Mouse (Mus musculus): ENCODE measurements at regions not wholly inside any gene's neighbourhood (a gene's known extent, or its start where the extent isn't known, plus 50 kb on each side); places are given as distances from the start of the nearest gene placed in this dataset.

DNA sequence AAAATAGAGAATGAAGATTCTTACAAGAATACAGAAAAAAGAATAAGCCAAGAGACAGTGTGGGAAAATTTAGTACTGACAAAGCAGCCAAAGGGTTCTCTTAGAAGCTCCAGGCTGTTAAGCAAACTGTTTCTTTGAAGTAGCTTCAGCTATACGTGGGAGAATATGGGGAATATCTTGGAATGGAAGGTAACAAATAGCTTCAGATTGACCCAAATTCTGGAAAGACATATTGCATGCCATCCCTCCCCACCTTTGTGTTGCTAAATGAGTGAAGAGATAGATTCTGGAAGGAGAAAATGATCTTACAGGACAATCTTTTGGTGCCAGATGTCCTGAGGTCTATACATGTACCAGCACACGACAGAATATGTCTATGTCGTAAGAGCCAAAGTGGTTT, 591.9 kb upstream of the Cdh6 start:
- no peak for DNase-seq
- intact Hi-C loops (cut with DNase I) = no loop called here

- intact Hi-C loops (cut with DNase I) = no loop called here
- DNase-seq = no peak
Measured at GRCm38 (mm10) chr15:13764587-13764986, 591.1 kb upstream of the Cdh6 start.

DNA sequence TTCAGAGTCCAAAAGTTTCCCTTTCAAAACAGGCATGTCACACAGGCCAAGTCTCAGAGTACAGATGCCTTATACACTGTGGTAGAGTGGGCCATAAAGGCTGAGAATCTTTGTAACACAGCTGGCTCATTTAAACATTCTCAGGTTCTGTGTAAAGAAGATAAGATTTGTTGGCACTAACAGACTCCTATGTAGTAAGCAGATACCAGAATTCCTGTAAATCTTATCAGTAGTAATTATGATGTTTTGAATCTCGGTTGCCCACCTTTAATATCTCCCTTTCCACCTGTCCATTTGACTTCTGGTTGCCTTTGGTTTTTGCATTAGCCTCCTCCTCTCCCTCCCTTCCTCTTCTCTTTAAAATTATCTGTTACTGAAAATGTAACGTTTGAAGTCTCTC, 573.1 kb upstream of the Cdh6 start:
- intact Hi-C loops (cut with DNase I) = no loop called here
- DNase-seq = no peak

DNA sequence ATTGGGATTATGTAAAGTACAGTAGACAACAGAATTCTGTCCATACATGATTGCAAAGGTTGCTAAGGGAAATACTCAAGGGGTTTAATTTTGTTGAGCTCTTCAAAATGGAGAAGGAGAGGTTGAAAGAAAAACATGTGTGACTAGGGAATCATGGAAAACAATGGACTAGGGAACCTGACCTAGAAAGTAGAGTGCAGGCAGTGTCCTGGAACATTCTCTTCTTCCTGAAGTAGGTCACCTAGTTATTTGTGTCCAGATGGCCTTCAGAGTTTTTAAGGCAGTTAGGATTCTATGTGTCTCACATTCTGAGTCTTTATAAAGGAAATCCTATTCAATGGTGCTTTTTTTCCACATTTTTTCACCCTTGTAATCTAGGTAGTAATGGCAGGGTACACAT, 532.8 kb upstream of the Cdh6 start:
- intact Hi-C loops (cut with DNase I) = no loop called here
- no peak for DNase-seq

DNA sequence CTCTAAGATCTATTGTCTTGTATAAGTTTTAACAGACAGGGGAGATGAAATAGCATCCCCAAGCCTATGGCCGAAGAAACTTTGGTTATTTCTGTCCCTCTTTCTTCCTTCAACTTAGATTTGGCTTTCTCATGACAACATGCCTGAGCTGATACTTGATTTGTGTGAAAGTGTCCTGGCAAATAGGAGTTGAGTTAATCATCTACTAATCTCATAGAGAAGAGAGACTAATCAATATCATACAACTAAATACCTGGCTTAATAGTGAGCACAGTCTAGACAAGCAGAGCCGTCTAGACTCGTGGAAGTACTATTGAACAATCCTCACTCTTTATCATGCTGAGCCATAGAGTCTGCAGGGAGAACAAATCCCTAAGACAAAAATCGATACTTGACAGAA, 531.7 kb upstream of the Cdh6 start:
- no peak for DNase-seq
- intact Hi-C loops (cut with DNase I) = no loop called here

GRCm38 (mm10) chr15:13668193-13668592, 494.7 kb upstream of the Cdh6 start:
- intact Hi-C loops (cut with DNase I) = no loop called here
- DNase-seq = no peak

DNA sequence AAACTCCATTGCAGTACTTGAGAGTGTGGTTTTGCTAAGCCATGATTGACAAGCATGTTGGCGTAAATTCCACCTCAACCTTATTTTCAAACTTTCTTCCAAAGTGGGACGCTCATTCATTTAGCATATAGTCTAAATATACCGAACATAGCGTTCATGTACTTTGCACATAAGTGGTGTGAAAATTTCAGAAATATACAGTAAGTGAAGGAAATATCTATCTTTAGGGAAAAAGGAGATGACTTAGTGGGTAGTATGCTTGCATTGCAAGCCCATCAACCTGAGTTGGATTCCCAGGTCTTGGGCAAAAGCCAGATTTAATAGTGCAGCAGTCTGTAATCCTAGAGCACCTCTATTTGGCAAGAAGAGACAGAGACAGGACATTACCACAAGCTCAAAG, 493.8 kb upstream of the Cdh6 start:
- no peak for DNase-seq
- intact Hi-C loops (cut with DNase I) = no loop called here

- no peak for DNase-seq
- intact Hi-C loops (cut with DNase I) = no loop called here
Measured at GRCm38 (mm10) chr15:13662275-13662674, 488.8 kb upstream of the Cdh6 start.

DNA sequence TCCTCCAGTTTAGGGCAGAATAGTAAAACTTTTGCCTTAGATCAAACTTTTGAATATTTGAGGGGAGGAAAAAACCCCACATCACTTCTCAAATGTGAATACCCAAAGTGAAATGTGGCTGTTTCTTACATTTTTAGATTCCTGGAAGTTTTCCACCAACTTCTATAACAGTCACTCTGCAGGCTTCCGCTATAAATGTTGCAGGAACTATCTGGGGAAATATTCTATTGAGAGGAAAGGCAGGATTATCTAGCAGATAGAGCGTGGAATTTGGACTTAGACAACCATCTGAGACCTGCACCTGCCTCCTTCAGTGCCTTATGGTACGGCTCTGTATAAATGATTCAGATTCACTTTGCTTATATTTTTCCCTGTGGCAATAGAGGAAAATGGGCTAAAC, 481.6 kb upstream of the Cdh6 start:
- DNase-seq = no peak
- intact Hi-C loops (cut with DNase I) = no loop called here

DNA sequence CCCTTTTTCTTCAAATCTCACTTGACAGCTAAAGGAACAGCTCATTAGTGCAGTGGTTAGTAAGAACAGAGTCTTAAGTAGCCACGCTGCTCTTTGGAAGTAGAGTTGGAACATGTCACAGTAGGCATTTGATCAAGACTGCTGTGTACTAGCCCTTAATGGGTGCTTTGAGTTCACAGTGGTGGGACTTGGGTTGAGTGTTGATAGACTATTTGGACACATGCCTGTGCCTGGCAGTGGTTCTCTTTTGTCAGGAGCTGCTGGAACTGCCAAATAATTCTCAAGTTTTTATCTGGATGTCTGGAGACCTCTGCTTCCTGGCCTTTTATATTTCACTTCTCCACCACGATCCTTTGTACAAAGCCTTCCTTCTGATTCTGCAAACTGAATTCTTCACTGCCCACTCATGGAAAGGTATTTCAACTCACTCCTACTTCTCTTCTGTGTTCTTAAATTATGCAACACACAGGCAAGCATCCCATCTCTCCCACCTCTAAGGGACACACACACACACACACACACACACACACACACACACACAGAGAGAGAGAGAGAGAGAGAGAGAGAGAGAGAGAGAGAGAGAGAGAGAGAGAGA, 462.0 kb upstream of the Cdh6 start:
- intact Hi-C loops (cut with DNase I) = no loop called here
- DNase-seq = peak; percentile 38 to 55

GRCm38 (mm10) chr15:13602133-13602532, 428.7 kb upstream of the Cdh6 start:
- intact Hi-C loops (cut with DNase I) = no loop called here
- DNase-seq = no peak

DNA sequence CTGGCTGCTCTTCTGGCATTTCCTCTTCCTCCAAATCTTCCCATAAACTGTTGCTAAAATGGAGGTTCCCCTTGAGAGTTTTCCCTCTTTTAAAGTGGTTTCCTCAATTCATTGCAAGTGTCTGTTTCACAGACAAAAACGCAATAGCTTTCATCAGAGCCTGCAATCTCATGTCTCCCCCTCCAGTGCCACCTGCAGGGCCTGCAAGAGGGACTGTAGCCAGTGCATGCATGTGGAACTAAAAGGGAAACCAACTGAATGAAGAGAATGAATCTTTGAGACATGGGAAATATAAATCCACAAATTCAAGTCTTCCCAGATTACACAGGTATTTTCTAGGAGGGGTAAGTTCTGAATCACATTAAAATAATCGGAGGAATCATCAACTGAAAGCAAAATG, 424.4 kb upstream of the Cdh6 start:
- intact Hi-C loops (cut with DNase I) = no loop called here
- no peak for DNase-seq

GRCm38 (mm10) chr15:13593823-13594222, 420.3 kb upstream of the Cdh6 start:
- no peak for DNase-seq
- intact Hi-C loops (cut with DNase I) = no loop called here

DNA sequence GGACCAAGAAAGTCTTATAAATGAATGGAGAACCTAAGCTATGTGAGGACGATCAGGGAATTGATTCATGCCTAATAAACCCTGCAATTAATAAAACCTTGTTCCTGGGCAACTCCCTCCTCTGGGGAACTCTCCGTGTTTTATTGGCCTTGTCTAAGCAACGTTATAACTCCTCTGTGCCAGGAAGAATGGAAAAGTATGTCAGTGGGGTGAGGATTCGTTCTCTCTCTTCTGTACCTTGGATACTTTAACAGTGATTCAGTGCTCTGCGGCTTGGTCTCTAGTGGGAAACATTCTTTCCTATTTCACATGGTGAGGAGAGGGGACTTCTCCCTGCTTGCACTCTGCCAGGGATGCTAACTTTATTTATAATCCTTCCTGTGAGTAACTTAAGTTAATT, 417.4 kb upstream of the Cdh6 start:
- intact Hi-C loops (cut with DNase I) = no loop called here
- no peak for DNase-seq

GRCm38 (mm10) chr15:13583300-13583699, 409.8 kb upstream of the Cdh6 start:
- no peak for DNase-seq
- intact Hi-C loops (cut with DNase I) = no loop called here

GRCm38 (mm10) chr15:13582134-13582533, 408.7 kb upstream of the Cdh6 start:
- intact Hi-C loops (cut with DNase I) = no loop called here
- DNase-seq = no peak

- DNase-seq = no peak
- intact Hi-C loops (cut with DNase I) = no loop called here
Measured at GRCm38 (mm10) chr15:13573621-13574020, 400.1 kb upstream of the Cdh6 start.

- intact Hi-C loops (cut with DNase I) = no loop called here
- DNase-seq = peak in 1 of 2 experiments; percentile 3
Measured at GRCm38 (mm10) chr15:13560920-13561319, 387.4 kb upstream of the Cdh6 start.

- no peak for DNase-seq
- intact Hi-C loops (cut with DNase I) = no loop called here
Measured at GRCm38 (mm10) chr15:13549207-13549837, 375.8 kb upstream of the Cdh6 start.

DNA sequence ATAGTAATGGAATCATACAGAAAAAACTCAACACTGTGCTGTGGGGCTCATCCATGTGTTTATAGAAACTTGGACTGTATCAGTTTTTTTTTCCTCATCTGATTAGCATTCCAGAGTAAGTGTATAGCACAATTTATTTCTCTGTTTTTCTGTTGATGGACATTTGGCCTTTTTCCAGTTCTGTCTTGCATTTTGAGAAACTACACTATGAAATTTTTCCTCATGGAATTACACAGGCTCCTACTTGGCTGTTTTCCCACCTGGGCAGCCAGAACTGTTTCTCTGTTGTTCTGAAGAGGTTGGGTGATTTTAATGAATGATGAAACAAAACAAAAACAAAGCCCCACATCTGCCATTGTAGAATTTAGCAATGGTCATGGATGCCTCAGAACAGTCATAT, 366.6 kb upstream of the Cdh6 start:
- intact Hi-C loops (cut with DNase I) = no loop called here
- DNase-seq = no peak

- intact Hi-C loops (cut with DNase I) = no loop called here
Measured at GRCm38 (mm10) chr15:13534017-13534416, 360.5 kb upstream of the Cdh6 start.

DNA sequence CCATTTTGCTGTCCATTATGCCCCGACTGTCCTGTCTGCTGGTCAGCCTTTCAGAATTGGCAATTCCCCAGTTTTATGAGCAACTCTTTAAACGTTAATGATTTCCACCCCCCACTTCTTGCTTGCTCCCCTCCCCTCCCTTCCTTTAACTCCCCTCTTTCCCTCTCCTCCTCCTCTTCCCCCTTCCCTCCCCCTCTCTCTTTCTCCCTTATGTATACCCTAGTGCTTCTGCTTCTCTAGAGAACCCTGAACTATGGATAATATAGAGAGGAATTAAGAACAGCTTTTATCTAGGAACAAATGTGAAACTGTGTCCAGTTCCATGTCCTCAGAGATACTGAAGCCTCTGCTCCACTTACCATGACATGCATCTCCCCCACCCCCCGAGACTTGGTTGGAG, 356.5 kb upstream of the Cdh6 start:
- DNase-seq = no peak
- intact Hi-C loops (cut with DNase I) = no loop called here

More at GRCm38 (mm10) chr15:13534017-13534416, 360.5 kb upstream of the Cdh6 start:
- DNase-seq = no peak

- no peak for DNase-seq
- intact Hi-C loops (cut with DNase I) = no loop called here
Measured at GRCm38 (mm10) chr15:13529050-13529449, 355.6 kb upstream of the Cdh6 start.
